Mouse (Mus musculus) midbrain, embryonic 11.5 days (tissue): Measurements from ENCODE around the gene Gper1. TPM values are rescaled to one million over a fixed set of nuclear protein-coding genes. Genes with fewer than 3 reads are reported as not detected.

Source experiments
- ATAC-seq: fragments of 200-750 bp; cut with Nextera tagmentation; 2 replicates; pipeline ENCODE4 v1.8.0; 2017; ENCODE audit warnings: moderate TSS enrichment, moderate library complexity; ENCODE audit not compliant: low FRiP score
- DNase-seq: peaks from one replicate; pipeline ENCODE4 v3.0.0; 2015; ENCODE audit warnings: low spot score; ENCODE audit errors: missing footprints
- H3K27ac ChIP-seq: fragments of 300-500 bp; sonication (generic); 2 replicates; pipeline ENCODE4 v1.5.1; 2014; ENCODE audit warnings: low read depth, low read length
- H3K27me3 ChIP-seq: fragments of 300-500 bp; sonication (generic); 2 replicates; pipeline ENCODE4 v1.6.1; 2014; ENCODE audit warnings: mild to moderate bottlenecking, low read length, moderate library complexity, mixed read lengths; ENCODE audit not compliant: control insufficient read depth, insufficient read depth
- H3K36me3 ChIP-seq: fragments of 300-500 bp; sonication (generic); 2 replicates; pipeline ENCODE4 v1.6.1; 2014; ENCODE audit warnings: mild to moderate bottlenecking, low read length, moderate library complexity, mixed read lengths; ENCODE audit not compliant: control insufficient read depth, insufficient read depth
- H3K4me1 ChIP-seq: fragments of 300-500 bp; sonication (generic); 2 replicates; pipeline ENCODE4 v1.6.1; 2014; ENCODE audit warnings: low read length; ENCODE audit not compliant: control insufficient read depth, insufficient read depth
- H3K4me2 ChIP-seq: fragments of 300-500 bp; sonication (generic); 2 replicates; pipeline ENCODE4 v1.6.1; 2014; ENCODE audit warnings: mild to moderate bottlenecking, moderate library complexity
- H3K4me3 ChIP-seq: fragments of 300-500 bp; sonication (generic); 2 replicates; pipeline ENCODE4 v1.5.1; 2014; ENCODE audit warnings: low read depth, low read length
- H3K9ac ChIP-seq: fragments of 300-500 bp; sonication (generic); 2 replicates; pipeline ENCODE4 v1.6.1; 2014; ENCODE audit warnings: low read length
- H3K9me3 ChIP-seq: fragments of 300-500 bp; sonication (generic); 2 replicates; pipeline ENCODE4 v1.6.1; 2016; ENCODE audit warnings: low read length; ENCODE audit not compliant: control insufficient read depth
- WGBS: fragments of 180-500 bp; shearing (Covaris S2); extraction: QIAGEN DNeasy Blood & Tissue Kit; methylation state at CpG from one replicate; pipeline ENCODE4 v1.1.7; 2014; 5-methylcytosine and 5-hydroxymethylcytosine counted together
- polyA plus RNA-seq: library from polyadenylated mRNA; unstranded; fragments of >200 nt; fragmentation: Nextera tagmentation; extraction: Ambion mirVana; gene quantifications from 2 replicates; pipeline ENCODE4 v1.2.1, GENCODE M21; 2014

Gper1 gene
- 1.9 and 2.5 TPM in 2 replicates for polyA plus RNA-seq

- H3K4me2 ChIP-seq: no peak within 1 kb of the TSS
- H3K9ac ChIP-seq: no peak within 1 kb of the TSS; the same call in 1 of the 2 replicates
- DNase-seq (no peak), ATAC-seq (no peak)
- no peak within 1 kb of the TSS for H3K27ac ChIP-seq
- no peaks in the 10 kb centered on the region for H3K9me3 ChIP-seq
- H3K27me3 ChIP-seq: no peaks in the 10 kb centered on the region
- 61% methylated on average over 21 of the region's 21 CpGs for WGBS
- no peaks in the 10 kb centered on the region for H3K36me3 ChIP-seq
- H3K4me1 ChIP-seq: peaks cover 13% of the 10 kb centered on the region
- no peak within 1 kb of the TSS for H3K4me3 ChIP-seq
Observed at GRCm38 (mm10) chr5:139423026-139423865, at the start of gene Gper1. Gene Gper1, plus strand, starts transcription at chr5:139423151.

- Histone ChIP-seq H3K9ac (no peak overlapping the region), H3K9me3 (no peaks in the 10 kb centered on the region), H3K36me3 (no peaks in the 10 kb centered on the region), H3K27ac (no peak overlapping the region), H3K27me3 (no peaks in the 10 kb centered on the region), H3K4me3 (no peak overlapping the region), H3K4me1 (peaks cover 6% of the 10 kb centered on the region), H3K4me2 (no peak overlapping the region)
- ATAC-seq (no peak), DNase-seq (no peak)
- 85% methylated on average over 6 of the region's 6 CpGs for WGBS
Observed at GRCm38 (mm10) chr5:139373889-139374444, 49.0 kb upstream of the Gper1 start.

GRCm38 (mm10) chr5:139374841-139375240 is 48.1 kb upstream of the Gper1 start:
- WGBS: 73% methylated on average over 2 of the region's 2 CpGs
- DNase-seq (no peak), ATAC-seq (no peak)
- no peaks in the 10 kb centered on the region for H3K9me3 ChIP-seq
- no peaks in the 10 kb centered on the region for H3K36me3 ChIP-seq
- H3K27ac ChIP-seq: no peak overlapping the region
- no peaks in the 10 kb centered on the region for H3K27me3 ChIP-seq
- peaks cover 6% of the 10 kb centered on the region for H3K4me1 ChIP-seq
- no peak overlapping the region for H3K9ac ChIP-seq
- H3K4me3 ChIP-seq: no peak overlapping the region
- no peak overlapping the region for H3K4me2 ChIP-seq

- no peak within 1 kb of the TSS for H3K4me2 ChIP-seq
- H3K27ac ChIP-seq: no peak within 1 kb of the TSS; the same call in 1 of the 2 replicates
- ATAC-seq (no peak), DNase-seq (no peak)
- H3K9ac ChIP-seq: no peak within 1 kb of the TSS
- no peaks in the 10 kb centered on the region for H3K36me3 ChIP-seq
- H3K4me3 ChIP-seq: no peak within 1 kb of the TSS
- 89% methylated on average over 18 of the region's 18 CpGs for WGBS
- H3K4me1 ChIP-seq: peaks cover 7% of the 10 kb centered on the region
- H3K9me3 ChIP-seq: no peaks in the 10 kb centered on the region
- no peaks in the 10 kb centered on the region for H3K27me3 ChIP-seq
Observed at GRCm38 (mm10) chr5:139377468-139378270, 45.3 kb upstream of the Gper1 start, which contains the start of gene Gpr146. Gene Gpr146, plus strand, starts transcription at chr5:139377697.

GRCm38 (mm10) chr5:139378271-139378556 is 44.7 kb upstream of the Gper1 start:
- Histone ChIP-seq H3K36me3 (no peaks in the 10 kb centered on the region), H3K27ac (no peak overlapping the region), H3K27me3 (no peaks in the 10 kb centered on the region), H3K4me2 (no peak overlapping the region), H3K4me1 (peaks cover 7% of the 10 kb centered on the region), H3K9ac (no peak overlapping the region), H3K4me3 (no peak overlapping the region), H3K9me3 (no peaks in the 10 kb centered on the region)
- DNase-seq (no peak), ATAC-seq (no peak)
- WGBS: 94% methylated on average over 7 of the region's 7 CpGs

GRCm38 (mm10) chr5:139378986-139379629 is 43.8 kb upstream of the Gper1 start:
- H3K4me2 ChIP-seq: no peak overlapping the region
- H3K9ac ChIP-seq: no peak overlapping the region
- no peaks in the 10 kb centered on the region for H3K9me3 ChIP-seq
- no peak overlapping the region for H3K4me3 ChIP-seq
- no peaks in the 10 kb centered on the region for H3K36me3 ChIP-seq
- 0 out of 2 replicates have a peak overlapping the region, but pooled peaks have one; percentile 11 for H3K27ac ChIP-seq
- ATAC-seq (no peak), DNase-seq (no peak)
- peaks cover 7% of the 10 kb centered on the region for H3K4me1 ChIP-seq
- WGBS: 53% methylated on average over 21 of the region's 21 CpGs
- H3K27me3 ChIP-seq: no peaks in the 10 kb centered on the region

- Histone ChIP-seq H3K9me3 (no peaks in the 10 kb centered on the region), H3K27me3 (no peaks in the 10 kb centered on the region), H3K27ac (no peak overlapping the region), H3K4me2 (peak overlapping the region; percentile 89), H3K4me1 (peaks cover 7% of the 10 kb centered on the region), H3K36me3 (no peaks in the 10 kb centered on the region), H3K4me3 (peak overlapping the region; percentile 60), H3K9ac (no peak overlapping the region; the same call in 1 of the 2 replicates)
- ATAC-seq (peak; percentile 36), DNase-seq (peak; percentile 86)
- WGBS: 20% methylated on average over 8 of the region's 8 CpGs
Observed at GRCm38 (mm10) chr5:139379771-139380384, 43.1 kb upstream of the Gper1 start.

GRCm38 (mm10) chr5:139380385-139381248 is 42.3 kb upstream of the Gper1 start:
- Histone ChIP-seq H3K36me3 (no peaks in the 10 kb centered on the region), H3K4me2 (peak overlapping the region; percentile 89), H3K4me3 (peak overlapping the region; percentile 60), H3K27ac (peak overlapping the region; percentile 30), H3K9ac (peak overlapping the region; percentile 69), H3K27me3 (no peaks in the 10 kb centered on the region), H3K9me3 (no peaks in the 10 kb centered on the region), H3K4me1 (peaks cover 7% of the 10 kb centered on the region)
- peak; percentile 89 for ATAC-seq
- WGBS: 1% methylated on average over 73 of the region's 73 CpGs
- peak; percentile 96 for DNase-seq
